Mouse (Mus musculus) MEL (cell line): ENCODE results near the gene Ikzf3.

Experiments used
- CTCF ChIP-seq, 3 experiments: IDR thresholded peaks in 2 of 3; conservative IDR thresholded peaks in 1 of 3; 2 replicates each; pipeline ENCODE4 v1.5.1; 2011 to 2012; ENCODE audit warnings: low read length in 3 of 3, low read depth in 2 of 3, mild to moderate bottlenecking in 2 of 3, improper control_type of control experiment in 1 of 3, inconsistent platforms in 1 of 3, mixed read lengths in 1 of 3, moderate library complexity in 1 of 3; ENCODE audit not compliant: control insufficient read depth in 1 of 3, insufficient read depth in 1 of 3, poor library complexity in 1 of 3, severe bottlenecking in 1 of 3
- EP300 ChIP-seq, 2 experiments: IDR thresholded peaks; 2 replicates each; pipeline ENCODE4 v1.6.1; 2011; ENCODE audit warnings: improper control_type of control experiment in 2 of 2, low read length in 2 of 2, low read depth in 1 of 2, mild to moderate bottlenecking in 1 of 2
- GATA1 ChIP-seq: IDR thresholded peaks from 2 replicates; pipeline ENCODE4 v1.6.1; 2011; ENCODE audit warnings: low read depth, low read length, improper control_type of control experiment
- MAFK ChIP-seq: IDR thresholded peaks from 2 replicates; pipeline ENCODE4 v1.6.1; 2011; ENCODE audit warnings: low read depth, mild to moderate bottlenecking, low read length, improper control_type of control experiment, borderline replicate concordance
- POLR2A ChIP-seq, 2 experiments: IDR thresholded peaks; 2 replicates each; pipeline ENCODE4 v1.6.1; 2011 to 2012; ENCODE audit warnings: low read length in 2 of 2, mild to moderate bottlenecking in 2 of 2, control low read depth in 1 of 2, improper control_type of control experiment in 1 of 2, low read depth in 1 of 2, moderate library complexity in 1 of 2; ENCODE audit not compliant: control insufficient read depth in 1 of 2, insufficient read depth in 1 of 2, poor library complexity in 1 of 2
- RCOR1 ChIP-seq: IDR thresholded peaks from 2 replicates; pipeline ENCODE4 v1.6.1; 2012; ENCODE audit warnings: low read depth, mild to moderate bottlenecking, inconsistent platforms, low read length, improper control_type of control experiment
- TCF12 ChIP-seq: IDR thresholded peaks from 2 replicates; pipeline ENCODE4 v1.6.1; 2014; ENCODE audit warnings: low read depth, mild to moderate bottlenecking, inconsistent platforms, low read length, improper control_type of control experiment, moderate library complexity
- UBTF ChIP-seq: IDR thresholded peaks from 2 replicates; pipeline ENCODE4 v1.6.1; 2012; ENCODE audit warnings: low read depth, mild to moderate bottlenecking, inconsistent platforms, low read length, improper control_type of control experiment, moderate library complexity, borderline replicate concordance; ENCODE audit not compliant: insufficient read depth

- no peak for TF ChIP-seq UBTF
- no peak for TF ChIP-seq POLR2A (IDR thresholded peaks at IDR 0.05; ENCODE audit: control insufficient read depth in 1 of 2, insufficient read depth in 1 of 2, low read depth in 1 of 2, low read length in 2 of 2, poor library complexity in 1 of 2)
- no peak for TF ChIP-seq TCF12
- TF ChIP-seq RCOR1 = no peak
- no peak for TF ChIP-seq CTCF (IDR thresholded peaks at IDR 0.05 in 2 of 3, conservative IDR thresholded peaks at IDR 0.05 in 1 of 3; ENCODE audit: control insufficient read depth in 1 of 3, insufficient read depth in 1 of 3, low read depth in 2 of 3, low read length in 3 of 3, poor library complexity in 1 of 3, severe bottlenecking in 1 of 3)
- no peak for TF ChIP-seq MAFK
- TF ChIP-seq GATA1 = no peak
- no peak for TF ChIP-seq EP300 (IDR thresholded peaks at IDR 0.05; ENCODE audit: low read depth in 1 of 2, low read length in 2 of 2)
These were observed 23.6 kb upstream of the Ikzf3 start for GRCm38 (mm10) chr11:98569461-98569860.
